Mouse (Mus musculus): Measurements from ENCODE around the gene Podxl2.

Podxl2 gene

GRCm38 (mm10) chr6:88827395-88828205, 47.2 kb downstream of the Podxl2 start:
- no peak for DNase-seq (ENCODE audit: low read depth)

- no peak for DNase-seq (ENCODE audit: low read depth)
Measured at GRCm38 (mm10) chr6:88826965-88827364, 47.9 kb downstream of the Podxl2 start.

- DNase-seq (ENCODE audit: low read depth) = no peak
Measured at GRCm38 (mm10) chr6:88826545-88826944, 48.3 kb downstream of the Podxl2 start.

- DNase-seq (ENCODE audit: low read depth) = no peak
Measured at GRCm38 (mm10) chr6:88826088-88826487, 48.8 kb downstream of the Podxl2 start.

GRCm38 (mm10) chr6:88824183-88824582, 50.7 kb downstream of the Podxl2 start:
- DNase-seq (ENCODE audit: low read depth) = no peak

GRCm38 (mm10) chr6:88821901-88822300, 52.9 kb downstream of the Podxl2 start:
- no peak for DNase-seq (ENCODE audit: low read depth)

- no peak for DNase-seq (ENCODE audit: low read depth)
Measured at GRCm38 (mm10) chr6:88821294-88821693, 53.5 kb downstream of the Podxl2 start.

GRCm38 (mm10) chr6:88820853-88821252, 54.0 kb downstream of the Podxl2 start:
- DNase-seq (ENCODE audit: low read depth) = no peak

- no peak for DNase-seq (ENCODE audit: low read depth)
Measured at GRCm38 (mm10) chr6:88816913-88817312, 57.9 kb downstream of the Podxl2 start.

- no peak for DNase-seq (ENCODE audit: low read depth)
Measured at GRCm38 (mm10) chr6:88815489-88815888, 59.4 kb downstream of the Podxl2 start.

GRCm38 (mm10) chr6:88815036-88815435, 59.8 kb downstream of the Podxl2 start:
- no peak for DNase-seq (ENCODE audit: low read depth)

- no peak for DNase-seq (ENCODE audit: low read depth)
Measured at GRCm38 (mm10) chr6:88813832-88814231, 61.0 kb downstream of the Podxl2 start.

- DNase-seq (ENCODE audit: low read depth) = peak; percentile 65
Measured at GRCm38 (mm10) chr6:88812886-88813285, 62.0 kb downstream of the Podxl2 start.

GRCm38 (mm10) chr6:88811880-88812400, 62.9 kb downstream of the Podxl2 start:
- DNase-seq (ENCODE audit: low read depth) = no peak

GRCm38 (mm10) chr6:88811396-88811795, 63.4 kb downstream of the Podxl2 start:
- DNase-seq (ENCODE audit: low read depth) = no peak

- DNase-seq (ENCODE audit: low read depth) = no peak
Measured at GRCm38 (mm10) chr6:88810291-88810690, 64.6 kb downstream of the Podxl2 start.

GRCm38 (mm10) chr6:88809091-88810037, 65.5 kb downstream of the Podxl2 start:
- DNase-seq (ENCODE audit: low read depth) = no peak

GRCm38 (mm10) chr6:88804966-88805577, 69.8 kb downstream of the Podxl2 start:
- no peak for DNase-seq (ENCODE audit: low read depth)

- peak; percentile 33 for DNase-seq (ENCODE audit: low read depth)
Measured at GRCm38 (mm10) chr6:88803957-88804695, 70.7 kb downstream of the Podxl2 start.

GRCm38 (mm10) chr6:88803051-88803450, 71.8 kb downstream of the Podxl2 start:
- no peak for DNase-seq (ENCODE audit: low read depth)

GRCm38 (mm10) chr6:88800735-88801134, 74.1 kb downstream of the Podxl2 start:
- no peak for DNase-seq (ENCODE audit: low read depth)
